Mouse (Mus musculus): ENCODE data around the gene Herpud2. TPM values are rescaled to one million over a fixed set of nuclear protein-coding genes. Genes with fewer than 3 reads are reported as not detected.
A peak's percentile ranks its signal among the peaks of the same experiment; 100 is the strongest.

Gene Herpud2
- total and polyA plus RNA-seq, 3 experiments = 24.9 to 38.9 (median 34.6) TPM

GRCm38 (mm10) chr9:25175039-25175442, 23.4 kb upstream of the Herpud2 start:
- Histone ChIP-seq H3K27me3 (ENCODE audit: control insufficient read depth, insufficient read depth, low read length) (no peaks in the 10 kb centered on the region), H3K9ac (ENCODE audit: low read depth, low read length) (no peak overlapping the region), H3K36me3 (ENCODE audit: control insufficient read depth, insufficient read depth, low read length) (peaks cover 27% of the 10 kb centered on the region), H3K79me2 (replicated peaks; ENCODE audit: control insufficient read depth, insufficient read depth, low read length) (no peaks in the 10 kb centered on the region), H3K27ac (peak overlapping the region; percentile 80), H3K4me3 (no peak overlapping the region), H3K4me1 (ENCODE audit: control insufficient read depth, insufficient read depth, low read length) (peaks cover 21% of the 10 kb centered on the region)
- TF ChIP-seq EP300 (IDR thresholded peaks at IDR 0.05; ENCODE audit: insufficient read depth, low read depth, low read length) (0 out of 2 replicates have a peak, but pooled peaks have one; percentile 40), POLR2A (IDR thresholded peaks at IDR 0.05; ENCODE audit: insufficient read depth, low read depth, low read length) (no peak), CTCF (IDR thresholded peaks at IDR 0.05) (peak; percentile 21)
- DNase-seq = peak; percentile 72 to 85
- 19% methylated on average over 5 of the region's 5 CpGs for WGBS
- intact Hi-C loops (cut with DNase I) = loop anchor here (5.0 kb wide), 1 partner anchor 37 kb away; no protein-coding TSS in a partner anchor

- no peak for DNase-seq
- intact Hi-C loops (cut with DNase I) = loop anchor here (5.0 kb wide), 1 partner anchor 38 kb away; no protein-coding TSS in a partner anchor
These were observed 23.0 kb upstream of the Herpud2 start for GRCm38 (mm10) chr9:25174614-25175013.

GRCm38 (mm10) chr9:25173171-25173570, 21.6 kb upstream of the Herpud2 start:
- TF ChIP-seq EP300 (IDR thresholded peaks at IDR 0.05; ENCODE audit: insufficient read depth, low read depth, low read length) (peak; percentile 71; the same call in 1 of the 2 replicates), POLR2A (IDR thresholded peaks at IDR 0.05; ENCODE audit: insufficient read depth, low read depth, low read length) (no peak), CTCF (IDR thresholded peaks at IDR 0.05) (no peak)

More at GRCm38 (mm10) chr9:25174614-25175013, 23.0 kb upstream of the Herpud2 start:
- H3K4me1 ChIP-seq (ENCODE audit: control insufficient read depth, insufficient read depth, low read length) = peaks cover 21% of the 10 kb centered on the region
- H3K4me3 ChIP-seq = no peak overlapping the region
- no peaks in the 10 kb centered on the region for H3K27me3 ChIP-seq (ENCODE audit: control insufficient read depth, insufficient read depth, low read length)
- TF ChIP-seq POLR2A (IDR thresholded peaks at IDR 0.05; ENCODE audit: insufficient read depth, low read depth, low read length) (no peak), EP300 (IDR thresholded peaks at IDR 0.05; ENCODE audit: insufficient read depth, low read depth, low read length) (no peak), CTCF (IDR thresholded peaks at IDR 0.05) (no peak)
- 45% methylated on average over 5 of the region's 5 CpGs for WGBS
- H3K27ac ChIP-seq = peak overlapping the region; percentile 80
- no peaks in the 10 kb centered on the region for H3K79me2 ChIP-seq (replicated peaks; ENCODE audit: control insufficient read depth, insufficient read depth, low read length)
- no peak overlapping the region for H3K9ac ChIP-seq (ENCODE audit: low read depth, low read length)
- peaks cover 27% of the 10 kb centered on the region for H3K36me3 ChIP-seq (ENCODE audit: control insufficient read depth, insufficient read depth, low read length)

GRCm38 (mm10) chr9:25169626-25170025, 18.0 kb upstream of the Herpud2 start:
- Histone ChIP-seq H3K27ac (no peak overlapping the region), H3K4me3 (no peak overlapping the region), H3K9ac (ENCODE audit: low read depth, low read length) (no peak overlapping the region), H3K36me3 (ENCODE audit: control insufficient read depth, insufficient read depth, low read length) (peaks cover 7% of the 10 kb centered on the region), H3K27me3 (ENCODE audit: control insufficient read depth, insufficient read depth, low read length) (no peaks in the 10 kb centered on the region), H3K79me2 (replicated peaks; ENCODE audit: control insufficient read depth, insufficient read depth, low read length) (no peaks in the 10 kb centered on the region), H3K4me1 (ENCODE audit: control insufficient read depth, insufficient read depth, low read length) (peaks cover 8% of the 10 kb centered on the region)
- intact Hi-C loops (cut with DNase I) = loop anchor here (5.0 to 10.0 kb wide), 2 partner anchors 313 to 485 kb away; partner anchors contain the start of gene Eepd1
- TF ChIP-seq CTCF (IDR thresholded peaks at IDR 0.05) (peak; percentile 59), EP300 (IDR thresholded peaks at IDR 0.05; ENCODE audit: insufficient read depth, low read depth, low read length) (no peak)
- DNase-seq = no peak

More at GRCm38 (mm10) chr9:25173171-25173570, 21.6 kb upstream of the Herpud2 start:
- Histone ChIP-seq H3K36me3 (ENCODE audit: control insufficient read depth, insufficient read depth, low read length) (peaks cover 27% of the 10 kb centered on the region), H3K9ac (ENCODE audit: low read depth, low read length) (no peak overlapping the region), H3K27me3 (ENCODE audit: control insufficient read depth, insufficient read depth, low read length) (no peaks in the 10 kb centered on the region), H3K4me3 (no peak overlapping the region), H3K79me2 (replicated peaks; ENCODE audit: control insufficient read depth, insufficient read depth, low read length) (no peaks in the 10 kb centered on the region), H3K27ac (peak overlapping the region; percentile 80), H3K4me1 (ENCODE audit: control insufficient read depth, insufficient read depth, low read length) (peaks cover 20% of the 10 kb centered on the region)
- 30% methylated on average over 4 of the region's 4 CpGs for WGBS
- intact Hi-C loops (cut with DNase I) = no loop called here
- DNase-seq = peak; percentile 61 to 81

GRCm38 (mm10) chr9:25167458-25168084, 16.0 kb upstream of the Herpud2 start:
- H3K4me1 ChIP-seq (ENCODE audit: control insufficient read depth, insufficient read depth, low read length) = no peaks in the 10 kb centered on the region; the same call in 1 of the 2 replicates

GRCm38 (mm10) chr9:25158218-25158617, 6.6 kb upstream of the Herpud2 start:
- Histone ChIP-seq H3K4me3 (no peak overlapping the region), H3K9ac (ENCODE audit: low read depth, low read length) (no peak overlapping the region), H3K27me3 (ENCODE audit: control insufficient read depth, insufficient read depth, low read length) (no peaks in the 10 kb centered on the region), H3K4me1 (ENCODE audit: control insufficient read depth, insufficient read depth, low read length) (no peaks in the 10 kb centered on the region), H3K79me2 (replicated peaks; ENCODE audit: control insufficient read depth, insufficient read depth, low read length) (no peaks in the 10 kb centered on the region), H3K36me3 (ENCODE audit: control insufficient read depth, insufficient read depth, low read length) (no peaks in the 10 kb centered on the region), H3K27ac (no peak overlapping the region)
- TF ChIP-seq EP300 (IDR thresholded peaks at IDR 0.05; ENCODE audit: insufficient read depth, low read depth, low read length) (no peak), CTCF (IDR thresholded peaks at IDR 0.05) (no peak), POLR2A (IDR thresholded peaks at IDR 0.05; ENCODE audit: insufficient read depth, low read depth, low read length) (no peak)
- WGBS = 37% methylated on average over 4 of the region's 4 CpGs
- DNase-seq = no peak
- intact Hi-C loops (cut with DNase I) = no loop called here

More at GRCm38 (mm10) chr9:25167458-25168084, 16.0 kb upstream of the Herpud2 start:
- H3K4me3 ChIP-seq = no peak overlapping the region
- TF ChIP-seq CTCF (IDR thresholded peaks at IDR 0.05) (peak; percentile 92), POLR2A (IDR thresholded peaks at IDR 0.05; ENCODE audit: insufficient read depth, low read depth, low read length) (no peak), EP300 (IDR thresholded peaks at IDR 0.05; ENCODE audit: insufficient read depth, low read depth, low read length) (peak; percentile 95)
- H3K79me2 ChIP-seq (replicated peaks; ENCODE audit: control insufficient read depth, insufficient read depth, low read length) = no peaks in the 10 kb centered on the region
- no peaks in the 10 kb centered on the region for H3K36me3 ChIP-seq (ENCODE audit: control insufficient read depth, insufficient read depth, low read length)
- 30% methylated on average over 6 of the region's 6 CpGs for WGBS
- intact Hi-C loops (cut with DNase I) = loop anchor here (1.0 to 10.0 kb wide), 4 partner anchors 142 to 487 kb away; partner anchors contain the start of gene Eepd1
- no peak overlapping the region for H3K27ac ChIP-seq
- no peak overlapping the region for H3K9ac ChIP-seq (ENCODE audit: low read depth, low read length)
- H3K27me3 ChIP-seq (ENCODE audit: control insufficient read depth, insufficient read depth, low read length) = no peaks in the 10 kb centered on the region
- peak; percentile 82 to 84 for DNase-seq
